Mouse (Mus musculus): ENCODE data around the gene Pmp22. TPM values are rescaled to one million over a fixed set of nuclear protein-coding genes. Genes with fewer than 3 reads are reported as not detected.

The Pmp22 gene
- polyA plus RNA-seq, 1 experiment, result 21.8 TPM

DNA sequence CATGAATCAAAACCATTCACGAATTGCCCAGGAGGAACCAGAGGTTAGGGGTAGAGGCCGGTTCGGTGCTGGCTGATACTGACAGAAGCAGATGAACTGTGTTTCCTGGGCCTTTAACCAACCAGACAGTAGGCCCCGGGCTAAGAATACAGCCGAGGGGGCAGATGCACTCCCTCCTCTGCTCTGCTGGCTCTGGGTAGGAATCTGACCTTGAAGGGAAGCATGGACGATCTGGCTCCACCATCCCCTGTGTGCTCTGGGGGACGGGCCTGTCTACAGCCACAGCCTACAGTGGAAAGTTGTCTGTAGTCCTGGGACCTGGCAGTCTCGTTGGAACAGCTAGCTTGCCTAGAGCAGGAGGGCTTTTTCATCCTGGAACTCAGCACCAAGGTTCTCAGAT, 14.7 kb downstream of the Pmp22 start:
- TF ChIP-seq CTCF (IDR thresholded peaks at IDR 0.05; ENCODE audit: extremely low read depth, insufficient read depth, low read length) (no peak), POLR2A (IDR thresholded peaks at IDR 0.05; ENCODE audit: extremely low read depth, insufficient read depth, low read length) (no peak)
- Histone ChIP-seq H3K4me1 (ENCODE audit: control insufficient read depth, insufficient read depth, low read length) (no peaks in the 10 kb centered on the region), H3K4me3 (ENCODE audit: insufficient read depth, low read length) (no peak overlapping the region), H3K27ac (ENCODE audit: insufficient read depth, low read length) (no peak overlapping the region)

DNA sequence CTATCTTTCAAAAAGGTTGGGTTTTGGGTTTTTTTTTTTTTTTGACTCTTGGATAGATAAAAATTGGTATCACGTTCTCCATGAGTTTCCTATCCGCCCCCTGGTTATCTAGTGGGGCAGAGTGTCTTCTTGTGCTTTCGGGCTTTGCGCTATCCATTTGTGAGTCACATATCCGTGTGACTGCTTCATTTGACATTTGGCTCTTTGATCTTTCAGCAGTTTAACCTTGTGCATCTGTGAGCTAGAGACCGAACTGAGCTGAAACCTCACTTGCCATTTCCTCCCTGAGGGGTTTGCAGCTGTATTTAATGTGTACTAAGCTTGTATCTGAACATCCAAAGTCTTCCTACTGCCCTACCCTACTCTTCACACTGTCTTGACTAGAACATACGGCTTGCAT, 17.8 kb downstream of the Pmp22 start:
- no peak for TF ChIP-seq POLR2A (IDR thresholded peaks at IDR 0.05; ENCODE audit: extremely low read depth, insufficient read depth, low read length)
- TF ChIP-seq CTCF (IDR thresholded peaks at IDR 0.05; ENCODE audit: extremely low read depth, insufficient read depth, low read length), result no peak
- H3K4me3 ChIP-seq (ENCODE audit: insufficient read depth, low read length), result no peak overlapping the region
- H3K27ac ChIP-seq (ENCODE audit: insufficient read depth, low read length), result no peak overlapping the region
- H3K4me1 ChIP-seq (ENCODE audit: control insufficient read depth, insufficient read depth, low read length), result no peaks in the 10 kb centered on the region

DNA sequence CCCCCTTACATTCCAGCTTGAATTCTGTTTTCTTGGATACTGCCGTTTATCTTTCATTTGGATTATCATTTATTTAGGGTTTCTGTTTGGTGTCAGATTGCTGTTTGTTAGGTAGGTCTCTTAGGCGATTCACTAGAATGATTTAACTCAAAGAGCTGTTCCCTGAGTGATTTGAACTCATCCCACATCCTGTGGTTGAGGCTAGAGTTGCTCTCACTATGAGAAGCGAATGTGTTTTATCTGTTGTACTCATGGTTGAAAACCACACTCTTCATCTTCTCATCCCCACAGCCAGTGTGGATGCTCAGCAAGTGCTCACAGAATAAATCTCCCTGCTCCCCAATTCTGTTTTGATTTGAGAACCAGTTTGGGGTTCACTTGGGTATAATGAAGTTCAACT, 19.5 kb downstream of the Pmp22 start:
- TF ChIP-seq CTCF (IDR thresholded peaks at IDR 0.05; ENCODE audit: extremely low read depth, insufficient read depth, low read length), result no peak
- TF ChIP-seq POLR2A (IDR thresholded peaks at IDR 0.05; ENCODE audit: extremely low read depth, insufficient read depth, low read length), result no peak
- Histone ChIP-seq H3K4me3 (ENCODE audit: insufficient read depth, low read length) (no peak overlapping the region), H3K27ac (ENCODE audit: insufficient read depth, low read length) (no peak overlapping the region), H3K4me1 (ENCODE audit: control insufficient read depth, insufficient read depth, low read length) (no peaks in the 10 kb centered on the region)

DNA sequence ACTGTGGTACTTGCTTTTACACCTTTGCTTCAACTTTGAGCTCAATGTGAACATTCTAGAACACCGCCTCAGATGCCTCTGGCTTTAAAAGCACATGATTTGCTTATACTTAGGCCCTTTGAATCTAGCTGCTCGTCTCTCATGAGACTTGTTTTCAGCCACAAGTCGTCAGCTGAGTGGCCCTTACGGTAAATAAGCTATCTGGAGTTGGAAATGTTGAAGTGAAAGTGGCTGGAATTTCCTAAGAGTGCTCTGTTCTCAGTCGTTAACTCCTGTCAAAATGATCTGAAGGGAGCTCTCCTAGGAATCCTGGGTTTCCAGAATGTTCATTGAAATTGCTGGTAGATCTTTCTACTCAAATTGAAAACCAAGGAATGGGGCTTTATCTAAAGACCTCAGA, 23.1 kb downstream of the Pmp22 start:
- no peak for TF ChIP-seq POLR2A (IDR thresholded peaks at IDR 0.05; ENCODE audit: extremely low read depth, insufficient read depth, low read length)
- TF ChIP-seq CTCF (IDR thresholded peaks at IDR 0.05; ENCODE audit: extremely low read depth, insufficient read depth, low read length), result no peak
- Histone ChIP-seq H3K27ac (ENCODE audit: insufficient read depth, low read length) (no peak overlapping the region), H3K4me3 (ENCODE audit: insufficient read depth, low read length) (no peak overlapping the region)

DNA sequence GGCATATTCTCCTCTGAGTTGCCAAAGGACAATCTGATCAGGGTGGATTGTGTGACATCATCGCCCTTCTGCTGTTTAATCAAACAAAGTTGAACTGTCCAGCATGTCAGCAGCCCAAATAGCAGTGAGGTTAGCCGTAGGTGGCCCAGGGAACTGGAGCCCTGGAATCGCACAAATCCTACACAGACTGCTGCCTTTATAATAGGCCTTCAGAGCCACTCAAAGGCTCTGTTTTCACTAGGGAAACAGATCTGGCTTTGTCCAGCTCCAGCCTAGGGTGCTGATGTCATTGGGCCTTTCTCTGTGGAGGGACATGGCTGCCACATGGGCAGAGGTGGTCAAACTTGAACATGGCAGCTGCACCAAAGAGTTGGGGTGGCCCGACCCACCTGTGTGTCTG, 28.3 kb downstream of the Pmp22 start:
- Histone ChIP-seq H3K27ac (ENCODE audit: insufficient read depth, low read length) (no peak overlapping the region), H3K4me3 (ENCODE audit: insufficient read depth, low read length) (no peak overlapping the region), H3K4me1 (ENCODE audit: control insufficient read depth, insufficient read depth, low read length) (no peaks in the 10 kb centered on the region)
- TF ChIP-seq CTCF (IDR thresholded peaks at IDR 0.05; ENCODE audit: extremely low read depth, insufficient read depth, low read length), result no peak

More for the DNA sequence above, 23.1 kb downstream of the Pmp22 start:
- no peaks in the 10 kb centered on the region for H3K4me1 ChIP-seq (ENCODE audit: control insufficient read depth, insufficient read depth, low read length)

DNA sequence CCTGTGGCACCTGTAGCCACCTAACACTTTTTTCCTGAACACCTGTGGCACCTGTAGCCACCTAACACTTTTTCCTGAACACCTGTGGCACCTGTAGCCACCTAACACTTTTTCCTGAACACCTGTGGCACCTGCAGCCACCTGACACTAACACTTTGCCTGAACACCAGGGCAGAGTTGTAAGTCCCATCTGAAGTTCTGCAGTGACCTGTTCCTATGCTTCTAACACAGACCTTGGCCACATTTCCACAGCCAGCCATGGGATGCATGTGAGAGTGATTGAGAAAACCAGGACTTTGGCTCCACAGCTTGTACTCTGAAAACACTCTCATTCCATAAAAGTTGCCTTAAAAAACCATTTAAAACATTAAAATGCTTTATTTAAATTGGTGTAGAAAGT, 32.1 kb downstream of the Pmp22 start:
- H3K4me3 ChIP-seq (ENCODE audit: insufficient read depth, low read length), result no peak overlapping the region
- no peak overlapping the region for H3K27ac ChIP-seq (ENCODE audit: insufficient read depth, low read length)
- no peak for TF ChIP-seq POLR2A (IDR thresholded peaks at IDR 0.05; ENCODE audit: extremely low read depth, insufficient read depth, low read length)
- no peak for TF ChIP-seq CTCF (IDR thresholded peaks at IDR 0.05; ENCODE audit: extremely low read depth, insufficient read depth, low read length)
- H3K4me1 ChIP-seq (ENCODE audit: control insufficient read depth, insufficient read depth, low read length), result no peaks in the 10 kb centered on the region

DNA sequence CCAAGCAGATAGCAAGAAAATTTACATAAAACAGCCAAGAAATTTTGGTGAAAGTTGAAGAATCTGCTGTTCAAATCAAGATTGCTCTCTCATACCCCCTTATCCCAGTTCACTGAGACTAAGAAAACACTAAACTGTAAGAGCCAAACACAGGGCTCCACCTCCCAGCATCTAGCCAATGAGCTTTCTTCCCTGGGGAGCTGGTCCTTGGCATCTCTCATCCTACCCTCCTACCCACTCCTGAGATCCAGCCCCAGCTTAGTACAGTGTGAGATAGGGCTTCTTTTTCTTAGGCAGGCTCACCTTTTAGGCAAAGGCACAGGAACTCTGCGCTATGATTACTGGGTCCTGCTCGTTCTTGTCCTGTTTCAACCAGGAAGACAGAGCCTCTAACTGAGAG, 34.0 kb downstream of the Pmp22 start:
- Histone ChIP-seq H3K27ac (ENCODE audit: insufficient read depth, low read length) (no peak overlapping the region), H3K4me3 (ENCODE audit: insufficient read depth, low read length) (no peak overlapping the region), H3K4me1 (ENCODE audit: control insufficient read depth, insufficient read depth, low read length) (no peaks in the 10 kb centered on the region)
- TF ChIP-seq CTCF (IDR thresholded peaks at IDR 0.05; ENCODE audit: extremely low read depth, insufficient read depth, low read length) (no peak), POLR2A (IDR thresholded peaks at IDR 0.05; ENCODE audit: extremely low read depth, insufficient read depth, low read length) (no peak)

DNA sequence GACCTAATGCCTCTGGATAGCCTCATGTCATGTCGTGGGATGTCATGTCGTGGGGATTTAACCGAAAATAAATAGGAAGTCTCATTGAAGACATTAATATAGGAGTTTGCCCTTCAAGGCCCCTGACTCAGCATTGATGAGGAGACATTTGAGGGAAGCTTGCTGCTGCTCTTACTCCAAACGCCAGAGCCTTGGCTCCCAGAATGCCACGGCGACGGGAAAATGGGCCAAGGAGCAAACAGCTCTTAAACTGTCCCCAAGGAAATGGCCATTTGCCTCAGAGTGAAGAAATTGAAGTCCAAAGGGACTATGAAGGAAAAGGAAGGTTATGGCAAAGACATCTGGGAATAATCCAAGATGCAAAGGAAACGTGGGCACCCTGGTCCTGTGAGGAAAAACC, 34.8 kb downstream of the Pmp22 start:
- H3K4me1 ChIP-seq (ENCODE audit: control insufficient read depth, insufficient read depth, low read length), result no peaks in the 10 kb centered on the region
- H3K27ac ChIP-seq (ENCODE audit: insufficient read depth, low read length), result no peak overlapping the region
- no peak overlapping the region for H3K4me3 ChIP-seq (ENCODE audit: insufficient read depth, low read length)
- no peak for TF ChIP-seq POLR2A (IDR thresholded peaks at IDR 0.05; ENCODE audit: extremely low read depth, insufficient read depth, low read length)
- TF ChIP-seq CTCF (IDR thresholded peaks at IDR 0.05; ENCODE audit: extremely low read depth, insufficient read depth, low read length), result no peak

DNA sequence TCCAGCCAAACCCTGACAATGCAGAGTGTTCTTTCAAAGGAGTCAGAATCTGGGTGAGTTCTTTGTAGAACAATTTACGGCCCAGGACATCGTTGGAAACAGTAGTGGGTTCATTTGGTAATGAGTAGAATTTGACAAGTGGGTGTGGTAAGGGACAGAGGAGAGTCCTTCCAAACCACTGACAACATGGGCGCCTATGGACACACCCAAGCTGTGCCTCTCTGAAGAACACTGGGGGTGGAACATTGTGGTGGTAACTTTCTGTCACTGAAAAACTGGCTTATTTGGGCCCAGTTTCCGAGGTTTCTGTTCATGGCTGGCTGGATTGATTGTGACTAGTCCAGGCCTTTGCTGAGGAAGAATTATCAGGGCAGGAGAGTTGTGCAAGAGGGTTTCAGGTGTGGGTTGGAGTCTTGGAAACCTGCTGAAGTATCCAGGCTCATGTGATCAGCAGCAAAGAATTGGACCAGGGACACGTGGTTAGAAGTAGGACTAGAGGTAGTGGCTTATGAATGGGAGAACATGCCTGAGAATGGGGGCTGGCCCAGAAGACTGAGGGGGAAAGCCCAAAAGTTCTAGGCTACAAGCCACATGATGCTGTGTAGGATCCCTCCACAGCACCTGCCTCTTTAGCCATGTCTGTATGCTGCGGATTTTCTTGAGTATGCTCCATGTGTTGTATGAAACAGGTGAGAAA, 35.4 kb downstream of the Pmp22 start:
- H3K27ac ChIP-seq (ENCODE audit: insufficient read depth, low read length), result no peak overlapping the region
- TF ChIP-seq CTCF (IDR thresholded peaks at IDR 0.05; ENCODE audit: extremely low read depth, insufficient read depth, low read length) (no peak), POLR2A (IDR thresholded peaks at IDR 0.05; ENCODE audit: extremely low read depth, insufficient read depth, low read length) (no peak)
- no peak overlapping the region for H3K4me3 ChIP-seq (ENCODE audit: insufficient read depth, low read length)
- no peaks in the 10 kb centered on the region for H3K4me1 ChIP-seq (ENCODE audit: control insufficient read depth, insufficient read depth, low read length)

DNA sequence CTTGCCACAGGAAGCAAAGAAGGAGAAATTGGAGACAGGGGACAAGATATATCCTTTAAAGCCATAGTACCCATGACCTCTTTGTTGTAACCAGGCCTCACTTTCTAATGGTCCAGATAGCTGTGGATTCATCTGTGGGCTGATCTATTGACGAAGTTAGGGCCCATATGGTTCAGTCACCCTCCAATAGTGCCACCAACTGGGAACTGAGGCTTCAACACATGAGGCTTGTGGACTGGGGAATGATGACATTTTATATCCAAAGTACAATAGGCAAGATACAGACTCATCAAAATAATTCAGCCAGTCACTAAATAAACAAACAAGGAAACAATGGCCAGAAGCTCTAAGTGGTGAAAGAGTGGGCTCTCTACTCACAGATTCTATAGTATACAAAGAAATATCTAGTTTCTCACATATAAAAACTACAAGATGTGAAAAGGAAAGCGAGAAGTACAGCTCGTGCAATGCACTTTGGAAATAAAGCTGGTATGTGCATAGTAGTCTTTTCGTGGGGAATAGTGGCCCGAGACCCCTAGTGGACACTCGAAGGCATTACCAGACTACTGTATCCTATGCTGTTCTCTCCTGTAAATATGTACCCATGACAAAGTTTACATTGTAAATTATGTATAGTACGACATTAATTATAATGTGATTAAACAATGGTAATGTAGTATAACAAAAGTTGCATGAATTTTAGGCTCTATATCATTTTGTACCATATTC, 36.1 kb downstream of the Pmp22 start:
- Histone ChIP-seq H3K27ac (ENCODE audit: insufficient read depth, low read length) (no peak overlapping the region), H3K4me3 (ENCODE audit: insufficient read depth, low read length) (no peak overlapping the region), H3K4me1 (ENCODE audit: control insufficient read depth, insufficient read depth, low read length) (no peaks in the 10 kb centered on the region)
- TF ChIP-seq POLR2A (IDR thresholded peaks at IDR 0.05; ENCODE audit: extremely low read depth, insufficient read depth, low read length) (no peak), CTCF (IDR thresholded peaks at IDR 0.05; ENCODE audit: extremely low read depth, insufficient read depth, low read length) (peak; percentile 47)

All from cortical plate, adult 2 months (tissue).